Mouse (Mus musculus) heart, embryonic 14.5 days (tissue): ENCODE measurements around the gene Artn. TPM values are rescaled to one million over a fixed set of nuclear protein-coding genes. Genes with fewer than 3 reads are reported as not detected.

Experiments
- ATAC-seq: fragments of 200-750 bp; cut with Nextera tagmentation; 2 replicates; pipeline ENCODE4 v1.8.0; 2017; ENCODE audit warnings: low read depth, moderate TSS enrichment; ENCODE audit not compliant: insufficient number of reproducible peaks, insufficient read depth, low FRiP score
- H3K27ac ChIP-seq, 2 experiments: fragments of 200-500 bp in 1 of 2; fragments of 300-500 bp in 1 of 2; sonication (generic) in 1 of 2; replicated peaks in 1 of 2; 2 replicates each; pipeline ENCODE4 v1.5.1; 2012 to 2014; ENCODE audit warnings: low read depth in 2 of 2, low read length in 2 of 2, control low read depth in 1 of 2, mild to moderate bottlenecking in 1 of 2, mixed read lengths in 1 of 2; ENCODE audit not compliant: control insufficient read depth in 1 of 2, insufficient read depth in 1 of 2
- H3K27me3 ChIP-seq: fragments of 300-500 bp; sonication (generic); 2 replicates; pipeline ENCODE4 v1.6.1; 2014; ENCODE audit warnings: mild to moderate bottlenecking, low read length, control low read depth; ENCODE audit not compliant: control insufficient read depth, insufficient read depth
- H3K36me3 ChIP-seq: fragments of 300-500 bp; sonication (generic); 2 replicates; pipeline ENCODE4 v1.6.1; 2014; ENCODE audit warnings: mild to moderate bottlenecking, control low read depth, low read length, mixed read lengths; ENCODE audit not compliant: control insufficient read depth, insufficient read depth
- H3K4me1 ChIP-seq, 2 experiments: fragments of 200-500 bp in 1 of 2; fragments of 300-500 bp in 1 of 2; sonication (generic) in 1 of 2; 2 replicates each; pipeline ENCODE4 v1.6.1; 2012 to 2014; ENCODE audit warnings: low read length in 2 of 2, control low read depth in 1 of 2, mixed read lengths in 1 of 2; ENCODE audit not compliant: control insufficient read depth in 2 of 2, insufficient read depth in 2 of 2
- H3K4me2 ChIP-seq: fragments of 300-500 bp; sonication (generic); 2 replicates; pipeline ENCODE4 v1.6.1; 2014; ENCODE audit warnings: mild to moderate bottlenecking, low read length
- H3K4me3 ChIP-seq, 2 experiments: fragments of 200-500 bp in 1 of 2; fragments of 300-500 bp in 1 of 2; sonication (generic) in 1 of 2; 2 replicates each; pipeline ENCODE4 v1.5.1; 2012 to 2014; ENCODE audit warnings: low read length in 2 of 2, mild to moderate bottlenecking in 2 of 2, control low read depth in 1 of 2, low read depth in 1 of 2, moderate library complexity in 1 of 2; ENCODE audit not compliant: control insufficient read depth in 1 of 2, insufficient read depth in 1 of 2
- H3K9ac ChIP-seq: fragments of 300-500 bp; sonication (generic); 2 replicates; pipeline ENCODE4 v1.6.1; 2014; ENCODE audit warnings: mild to moderate bottlenecking, low read length
- H3K9me3 ChIP-seq: fragments of 300-500 bp; sonication (generic); 2 replicates; pipeline ENCODE4 v1.6.1; 2016; ENCODE audit warnings: low read length, control low read depth; ENCODE audit not compliant: control insufficient read depth
- WGBS: fragments of 180-500 bp; shearing (Covaris S2); extraction: QIAGEN DNeasy Blood & Tissue Kit; methylation state at CpG from one replicate; pipeline ENCODE4 v1.1.7; 2014; 5-methylcytosine and 5-hydroxymethylcytosine counted together
- polyA plus RNA-seq: library from polyadenylated mRNA; unstranded; fragments of >200 nt; fragmentation: Nextera tagmentation; extraction: Ambion mirVana; gene quantifications from 2 replicates; pipeline ENCODE4 v1.2.1, GENCODE M21; 2014

The Artn gene
- polyA plus RNA-seq, 1 experiment from 2014 or later: 0.81 TPM

DNA sequence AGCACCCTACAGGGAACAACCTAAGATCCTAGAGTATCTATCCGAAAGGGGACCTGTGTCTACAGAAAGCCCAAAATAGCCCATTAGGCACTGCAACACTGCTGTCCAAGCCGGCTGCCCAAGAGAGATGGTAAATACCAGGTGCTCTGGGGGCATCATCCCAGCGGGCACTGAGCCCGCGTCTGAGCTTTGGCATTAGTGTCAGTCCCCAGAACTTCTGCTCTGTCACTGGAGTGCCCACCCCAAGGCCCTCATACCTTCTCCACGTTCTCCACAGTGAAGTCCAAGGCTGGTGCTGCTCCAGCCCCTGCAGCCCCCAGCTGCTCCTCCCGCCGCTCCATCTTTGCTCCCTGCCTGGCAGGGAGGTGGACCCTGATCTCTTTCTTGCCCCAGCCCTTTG is 15.5 kb downstream of the Artn start:
- H3K27me3 ChIP-seq: no peaks in the 10 kb centered on the region
- peak overlapping the region; percentile 65 to 85 for H3K4me3 ChIP-seq
- H3K4me1 ChIP-seq: peaks cover 39 to 46% of the 10 kb centered on the region in 2 experiments
- WGBS: 14% methylated on average over 8 of the region's 8 CpGs
- peaks cover 36% of the 10 kb centered on the region for H3K36me3 ChIP-seq
- 0 out of 4 replicates have a peak overlapping the region, but pooled peaks of 1 of the 2 experiments have one; percentile 87 for H3K27ac ChIP-seq
- H3K9me3 ChIP-seq: no peaks in the 10 kb centered on the region
- H3K9ac ChIP-seq: peak overlapping the region; percentile 91
- H3K4me2 ChIP-seq: peak overlapping the region; percentile 96
- ATAC-seq: no peak

DNA sequence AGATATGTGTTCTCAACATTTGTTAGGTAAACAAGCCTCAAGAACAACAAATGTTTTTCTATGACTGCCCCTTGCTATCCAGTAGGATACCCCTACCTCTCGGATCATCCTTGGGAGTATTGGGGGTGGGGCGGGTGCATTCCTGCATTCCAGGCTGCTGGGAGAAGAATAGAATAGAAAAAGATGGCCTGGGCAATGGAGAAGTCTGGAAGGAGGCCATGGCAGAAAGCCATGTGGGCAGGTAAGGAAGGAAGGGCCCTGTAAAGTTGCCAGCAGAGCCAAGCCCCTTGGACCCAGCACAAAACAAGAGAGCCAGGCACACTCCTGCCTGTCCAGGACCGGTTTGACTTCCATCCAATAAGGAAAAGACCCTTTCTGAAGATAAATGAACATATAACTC is 16.1 kb downstream of the Artn start:
- Histone ChIP-seq H3K9me3 (no peaks in the 10 kb centered on the region), H3K36me3 (peaks cover 37% of the 10 kb centered on the region), H3K4me1 (peaks cover 35 to 44% of the 10 kb centered on the region in 2 experiments), H3K4me3 (peak overlapping the region; percentile 65 to 85; a peak in 3 of 4 replicates), H3K4me2 (peak overlapping the region; percentile 96), H3K9ac (peak overlapping the region; percentile 91), H3K27me3 (no peaks in the 10 kb centered on the region), H3K27ac (0 out of 4 replicates have a peak overlapping the region, but pooled peaks of 1 of the 2 experiments have one; percentile 87)
- WGBS: 34% methylated on average over 3 of the region's 3 CpGs
- ATAC-seq: no peak

- no peak for ATAC-seq
- peak overlapping the region; percentile 96 for H3K4me2 ChIP-seq
- WGBS: 60% methylated on average over 7 of the region's 7 CpGs
- H3K9me3 ChIP-seq: no peaks in the 10 kb centered on the region
- H3K36me3 ChIP-seq: peaks cover 43% of the 10 kb centered on the region
- H3K27me3 ChIP-seq: no peaks in the 10 kb centered on the region
- H3K27ac ChIP-seq: no peak overlapping the region
- H3K4me3 ChIP-seq: no peak overlapping the region
- H3K4me1 ChIP-seq: peaks cover 31 to 37% of the 10 kb centered on the region in 2 experiments
- peak overlapping the region; percentile 18; the same call in 1 of the 2 replicates for H3K9ac ChIP-seq
Observed at GRCm38 (mm10) chr4:117912685-117913273, 16.8 kb downstream of the Artn start.

GRCm38 (mm10) chr4:117912131-117912561 is 17.4 kb downstream of the Artn start:
- Histone ChIP-seq H3K4me3 (no peak overlapping the region), H3K27ac (no peak overlapping the region), H3K4me1 (peaks cover 25 to 31% of the 10 kb centered on the region in 2 experiments), H3K4me2 (no peak overlapping the region), H3K27me3 (no peaks in the 10 kb centered on the region), H3K9me3 (no peaks in the 10 kb centered on the region), H3K36me3 (peaks cover 48% of the 10 kb centered on the region), H3K9ac (no peak overlapping the region)
- no peak for ATAC-seq
- WGBS: 92% methylated on average over 13 of the region's 13 CpGs

DNA sequence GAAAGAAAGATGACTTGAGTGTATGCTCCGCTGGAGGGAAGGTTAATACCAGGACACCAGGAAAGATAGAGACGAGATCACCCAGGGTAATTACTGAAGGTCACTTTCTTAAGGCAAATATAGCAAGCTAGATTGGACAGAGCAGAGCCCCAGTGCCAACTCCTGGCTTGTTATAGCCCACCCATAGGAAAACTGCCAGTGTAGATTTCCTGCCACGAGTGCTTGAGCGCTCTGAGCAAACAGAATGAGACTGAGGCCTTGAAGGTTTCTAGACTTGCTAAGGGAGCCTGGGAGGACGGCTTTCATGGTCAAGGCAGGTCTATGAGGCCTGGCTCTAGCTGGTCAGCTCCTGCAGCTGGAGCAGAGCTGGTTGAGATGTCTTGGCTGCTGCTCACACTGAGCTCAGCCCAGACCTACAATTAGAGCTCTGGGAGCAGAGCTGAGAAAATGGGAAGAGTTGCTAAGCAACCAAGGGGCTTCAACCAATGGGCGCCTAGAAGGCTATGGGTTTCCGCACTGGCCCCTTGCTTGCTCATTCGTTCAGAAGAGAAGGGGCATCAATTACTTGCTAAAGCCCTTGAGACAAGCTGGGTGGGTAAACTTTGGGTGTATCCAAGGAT is 20.6 kb downstream of the Artn start:
- WGBS: 84% methylated on average over 8 of the region's 8 CpGs
- Histone ChIP-seq H3K4me2 (no peak overlapping the region), H3K27me3 (no peaks in the 10 kb centered on the region), H3K36me3 (peaks cover 77% of the 10 kb centered on the region), H3K27ac (no peak overlapping the region), H3K9me3 (no peaks in the 10 kb centered on the region), H3K4me1 (peaks cover 14 to 24% of the 10 kb centered on the region in 2 experiments), H3K9ac (no peak overlapping the region), H3K4me3 (no peak overlapping the region)
- ATAC-seq: no peak

DNA sequence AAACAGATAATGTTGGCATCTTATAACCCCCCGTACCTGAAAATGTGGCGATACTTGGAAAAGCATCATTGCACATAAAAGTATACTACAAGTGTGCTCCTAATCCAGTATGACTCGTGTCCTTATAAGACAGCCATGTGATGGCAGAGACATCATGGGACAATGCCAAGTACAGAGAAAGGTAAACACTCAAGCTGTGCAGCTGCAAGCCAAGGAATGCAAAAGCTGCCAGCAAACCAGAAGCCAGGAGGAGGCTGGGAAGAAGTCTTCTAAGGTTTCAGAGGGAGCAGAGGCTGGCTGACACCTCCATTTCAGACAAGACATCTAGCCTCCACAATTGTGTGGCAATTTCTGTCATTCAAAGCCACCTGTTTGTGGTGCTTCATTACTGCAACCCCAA is 23.4 kb downstream of the Artn start:
- H3K27me3 ChIP-seq: no peaks in the 10 kb centered on the region
- peaks cover 3 to 9% of the 10 kb centered on the region in 2 experiments; a peak in 3 of 4 replicates for H3K4me1 ChIP-seq
- H3K9ac ChIP-seq: no peak overlapping the region
- H3K9me3 ChIP-seq: no peaks in the 10 kb centered on the region
- no peak overlapping the region for H3K27ac ChIP-seq
- no peak overlapping the region for H3K4me3 ChIP-seq
- H3K36me3 ChIP-seq: peaks cover 86% of the 10 kb centered on the region
- ATAC-seq: no peak
- WGBS: 87% methylated on average over 3 of the region's 3 CpGs
- no peak overlapping the region for H3K4me2 ChIP-seq

- no peaks in the 10 kb centered on the region for H3K9me3 ChIP-seq
- H3K4me3 ChIP-seq: no peak overlapping the region
- no peak overlapping the region for H3K4me2 ChIP-seq
- no peak overlapping the region for H3K9ac ChIP-seq
- no peak overlapping the region for H3K27ac ChIP-seq
- WGBS: 83% methylated on average over 8 of the region's 8 CpGs
- H3K27me3 ChIP-seq: no peaks in the 10 kb centered on the region
- H3K4me1 ChIP-seq: peaks cover 3 to 6% of the 10 kb centered on the region in 2 experiments; a peak in 3 of 4 replicates
- no peak for ATAC-seq
- peaks cover 87% of the 10 kb centered on the region for H3K36me3 ChIP-seq
Observed at GRCm38 (mm10) chr4:117904761-117905160, 24.8 kb downstream of the Artn start.
